8 mouse cellular contexts compared by ENCODE assay signal in genomic region chr1:89235296-89235695, GRCm38 (mm10).
A peak's percentile ranks its signal among the peaks of the same experiment; 100 is the strongest.
DNase-seq lines count a peak whose midpoint lies in the region; ATAC-seq and TF ChIP-seq lines count a peak whose summit lies in the region.

No protein-coding gene starts in this region.

- WGBS in heart, embryonic 11.5 days (ENCODE audit: insufficient replicate concordance) = 41% methylated on average over 3 of the region's 3 CpGs
- 37% methylated on average over 3 of the region's 3 CpGs for WGBS in midbrain, embryonic 13.5 days
- WGBS in stomach, postnatal 0 days = 29% methylated on average over 3 of the region's 3 CpGs

- DNase-seq in heart, adult 11 months = peak; percentile 98
- peak; percentile 29 to 69 for DNase-seq in cerebellum, postnatal 4 days (ENCODE audit: low spot score in 2 of 2)
- DNase-seq in gastrocnemius, postnatal 10 days = peak; percentile 40
- DNase-seq in kidney, adult 18-20 months = peak; percentile 51
- peak; percentile 82 to 83 for DNase-seq in left cerebral cortex, postnatal 10 days (ENCODE audit: extremely low spot score in 1 of 2, low spot score in 2 of 2)
- DNase-seq in stomach, postnatal 0 days (ENCODE audit: low spot score) = peak; percentile 43

- ATAC-seq in heart, embryonic 11.5 days (replicated peaks; ENCODE audit: insufficient number of reproducible peaks, low FRiP score, low TSS enrichment) = no peak
- peak; percentile 86 for ATAC-seq in midbrain, embryonic 13.5 days
- ATAC-seq in stomach, postnatal 0 days (ENCODE audit: low FRiP score, low TSS enrichment) = peak; percentile 68; the same call in 1 of the 2 replicates

- no peak overlapping the region for H3K27ac ChIP-seq in heart, embryonic 11.5 days (ENCODE audit: low read depth, low read length)
- H3K27ac ChIP-seq in midbrain, embryonic 13.5 days = no peak overlapping the region
- H3K27ac ChIP-seq in stomach, postnatal 0 days (replicated peaks) = no peak overlapping the region

- no peak for TF ChIP-seq EP300 in stomach, postnatal 0 days (optimal IDR thresholded peaks at IDR 0.05)

- no peaks in the 10 kb centered on the region for H3K36me3 ChIP-seq in heart, embryonic 11.5 days (ENCODE audit: control insufficient read depth, insufficient read depth, low read length)
- H3K36me3 ChIP-seq in midbrain, embryonic 13.5 days = no peaks in the 10 kb centered on the region
- no peaks in the 10 kb centered on the region for H3K36me3 ChIP-seq in stomach, postnatal 0 days (ENCODE audit: control insufficient read depth, insufficient read depth, low read length)

- no peaks in the 10 kb centered on the region for H3K27me3 ChIP-seq in heart, embryonic 11.5 days (ENCODE audit: control insufficient read depth, insufficient read depth, low read length)
- peaks cover 6% of the 10 kb centered on the region; the same call in 1 of the 2 replicates for H3K27me3 ChIP-seq in midbrain, embryonic 13.5 days
- H3K27me3 ChIP-seq in stomach, postnatal 0 days (ENCODE audit: control insufficient read depth, insufficient read depth, low read length) = no peaks in the 10 kb centered on the region

- no peak overlapping the region for H3K9ac ChIP-seq in heart, embryonic 11.5 days (ENCODE audit: low read depth, low read length)
- no peak overlapping the region for H3K9ac ChIP-seq in midbrain, embryonic 13.5 days (replicated peaks)
- no peak overlapping the region for H3K9ac ChIP-seq in stomach, postnatal 0 days (ENCODE audit: low read length)

- no peaks in the 10 kb centered on the region for H3K4me1 ChIP-seq in heart, embryonic 11.5 days (ENCODE audit: control insufficient read depth, insufficient read depth, low read length)
- H3K4me1 ChIP-seq in midbrain, embryonic 13.5 days (replicated peaks) = peaks cover 12% of the 10 kb centered on the region
- H3K4me1 ChIP-seq in stomach, postnatal 0 days (replicated peaks; ENCODE audit: control insufficient read depth, insufficient read depth) = no peaks in the 10 kb centered on the region

- no peak overlapping the region for H3K4me3 ChIP-seq in heart, embryonic 11.5 days (ENCODE audit: low read depth, low read length)
- no peak overlapping the region for H3K4me3 ChIP-seq in midbrain, embryonic 13.5 days (replicated peaks)
- H3K4me3 ChIP-seq in stomach, postnatal 0 days (ENCODE audit: low read depth, low read length) = no peak overlapping the region

- peak; percentile 80 for TF ChIP-seq CTCF in stomach, postnatal 0 days (IDR thresholded peaks at IDR 0.05; ENCODE audit: low read depth)

- H3K9me3 ChIP-seq in heart, embryonic 11.5 days (replicated peaks; ENCODE audit: control insufficient read depth, low read length) = no peaks in the 10 kb centered on the region
- H3K9me3 ChIP-seq in midbrain, embryonic 13.5 days = no peaks in the 10 kb centered on the region
- no peaks in the 10 kb centered on the region for H3K9me3 ChIP-seq in stomach, postnatal 0 days (ENCODE audit: control insufficient read depth, low read length)

- intact Hi-C loops in left cerebral cortex, postnatal 10 days (cut with DNase I) = loop anchor here (2.0 to 5.0 kb wide), 2 partner anchors 290 to 397 kb away; no protein-coding TSS in a partner anchor

- no peak overlapping the region for H3K4me2 ChIP-seq in heart, embryonic 11.5 days
- H3K4me2 ChIP-seq in midbrain, embryonic 13.5 days (replicated peaks) = no peak overlapping the region
- H3K4me2 ChIP-seq in stomach, postnatal 0 days (replicated peaks; ENCODE audit: low read depth) = no peak overlapping the region

Comparison
In these comparisons a context has a peak if more than half of its experiments do, and no peak if none do; other contexts are left out.
1. DNase-seq: peak in every context shown above with its lines; median percentile 98 in heart, adult 11 months; 82 in left cerebral cortex, postnatal 10 days; 51 in kidney, adult 18-20 months; 49 in cerebellum, postnatal 4 days; 43 in stomach, postnatal 0 days; 40 in gastrocnemius, postnatal 10 days.